Mouse (Mus musculus) testis, adult 2 months (tissue): ENCODE results near the gene Ppp2ca.
"Not testable (repeated sequence)": the region's sequence is repeated elsewhere in the genome, so short reads cannot be mapped to it uniquely, and the experiment has no call there.

Experiments used
- CTCF ChIP-seq: fragments of 200-500 bp; IDR thresholded peaks from 2 replicates; pipeline ENCODE4 v1.5.1; 2012; ENCODE audit warnings: low read depth, mild to moderate bottlenecking, inconsistent platforms, low read length, moderate library complexity; ENCODE audit not compliant: control insufficient read depth, insufficient read depth, insufficient replicate concordance
- POLR2A ChIP-seq: fragments of 200-500 bp; IDR thresholded peaks from 2 replicates; pipeline ENCODE4 v1.6.1; 2012; ENCODE audit warnings: low read depth, mild to moderate bottlenecking, inconsistent platforms, low read length, moderate library complexity; ENCODE audit not compliant: control insufficient read depth

- TF ChIP-seq CTCF = peak; percentile 28; the same call in 1 of the 2 replicates
- not testable (repeated sequence) for TF ChIP-seq POLR2A
These were observed 45.2 kb downstream of the Ppp2ca start for GRCm38 (mm10) chr11:52143675-52144074.
